Mouse (Mus musculus) cortical plate, adult 2 months (tissue): ENCODE data around the gene Krt4.

Source experiments
- CTCF ChIP-seq: fragments of 200-500 bp; IDR thresholded peaks from 2 replicates; pipeline ENCODE4 v1.5.1; 2011; ENCODE audit warnings: mild to moderate bottlenecking, control low read depth, low read length; ENCODE audit not compliant: insufficient read depth; ENCODE audit errors: extremely low read depth
- POLR2A ChIP-seq: fragments of 200-500 bp; IDR thresholded peaks from 2 replicates; pipeline ENCODE4 v1.6.1; 2011; ENCODE audit warnings: mild to moderate bottlenecking, low read length, control low read depth; ENCODE audit not compliant: insufficient read depth; ENCODE audit errors: extremely low read depth

- TF ChIP-seq CTCF, result no peak
- TF ChIP-seq POLR2A, result no peak
Observed at GRCm38 (mm10) chr15:101904849-101905248, 19.7 kb downstream of the Krt4 start.
